Mouse (Mus musculus) forebrain, embryonic 14.5 days (tissue): ENCODE data around the gene Lingo2. TPM values are rescaled to one million over a fixed set of nuclear protein-coding genes. Genes with fewer than 3 reads are reported as not detected.
A peak's percentile ranks its signal among the peaks of the same experiment; 100 is the strongest.

Source experiments
- ATAC-seq: fragments of 200-750 bp; cut with Nextera tagmentation; 2 replicates; pipeline ENCODE4 v1.8.0; 2017; ENCODE audit warnings: mild to moderate bottlenecking, moderate library complexity
- DNase-seq: peaks from one replicate; pipeline ENCODE4 v3.0.0-alpha.2; 2015; ENCODE audit warnings: low spot score
- H3K27ac ChIP-seq: fragments of 300-500 bp; sonication (generic); 2 replicates; pipeline ENCODE4 v1.5.1; 2014; ENCODE audit warnings: low read depth, mild to moderate bottlenecking, control low read depth, low read length, moderate library complexity
- H3K27me3 ChIP-seq: fragments of 300-500 bp; sonication (generic); replicated peaks from 2 replicates; pipeline ENCODE4 v1.6.1; 2014; ENCODE audit warnings: low read length, control low read depth, mixed read lengths; ENCODE audit not compliant: control insufficient read depth, insufficient read depth
- H3K36me3 ChIP-seq: fragments of 300-500 bp; sonication (generic); 2 replicates; pipeline ENCODE4 v1.6.1; 2014; ENCODE audit warnings: low read length, control low read depth; ENCODE audit not compliant: control insufficient read depth, insufficient read depth
- H3K4me1 ChIP-seq: fragments of 300-500 bp; sonication (generic); 2 replicates; pipeline ENCODE4 v1.6.1; 2014; ENCODE audit warnings: antibody characterized with exemption, low read length, control low read depth; ENCODE audit not compliant: control insufficient read depth, insufficient read depth
- H3K4me2 ChIP-seq: fragments of 300-500 bp; sonication (generic); 2 replicates; pipeline ENCODE4 v1.6.1; 2014; ENCODE audit warnings: mild to moderate bottlenecking, control low read depth, low read length
- H3K4me3 ChIP-seq: fragments of 300-500 bp; sonication (generic); 2 replicates; pipeline ENCODE4 v1.5.1; 2014; ENCODE audit warnings: low read depth, low read length, control low read depth
- H3K9ac ChIP-seq: fragments of 300-500 bp; sonication (generic); 2 replicates; pipeline ENCODE4 v1.6.1; 2014; ENCODE audit warnings: mild to moderate bottlenecking, low read length, control low read depth, moderate library complexity
- H3K9me3 ChIP-seq: fragments of 300-500 bp; sonication (generic); replicated peaks from 2 replicates; pipeline ENCODE4 v1.6.1; 2016; ENCODE audit warnings: low read length, control low read depth, mixed read lengths; ENCODE audit not compliant: control insufficient read depth
- WGBS: fragments of 180-500 bp; shearing (Covaris S2); extraction: QIAGEN DNeasy Blood & Tissue Kit; methylation state at CpG from one replicate; pipeline ENCODE4 v1.1.7; 2014; 5-methylcytosine and 5-hydroxymethylcytosine counted together
- polyA plus RNA-seq: library from polyadenylated mRNA; unstranded; fragments of >200 nt; fragmentation: Nextera tagmentation; extraction: Ambion mirVana; gene quantifications from 2 replicates; pipeline ENCODE4 v1.2.1, GENCODE M21; 2014

Lingo2 gene
- polyA plus RNA-seq, 1 experiment from 2014 or later: 17.8 TPM

GRCm38 (mm10) chr4:36635666-36636065, 315.9 kb downstream of the Lingo2 start:
- Histone ChIP-seq H3K9ac (no peak overlapping the region), H3K36me3 (no peaks in the 10 kb centered on the region), H3K27ac (no peak overlapping the region), H3K9me3 (no peaks in the 10 kb centered on the region), H3K27me3 (no peaks in the 10 kb centered on the region), H3K4me2 (no peak overlapping the region), H3K4me1 (no peaks in the 10 kb centered on the region), H3K4me3 (no peak overlapping the region)
- DNase-seq (peak; percentile 53), ATAC-seq (no peak)
- WGBS: 75% methylated on average over 2 of the region's 2 CpGs

- DNase-seq (peak; percentile 10), ATAC-seq (peak; percentile 29; the same call in 1 of the 2 replicates)
- Histone ChIP-seq H3K4me2 (no peak overlapping the region), H3K27ac (peak overlapping the region; percentile 1; the same call in 1 of the 2 replicates), H3K9ac (no peak overlapping the region), H3K4me1 (no peaks in the 10 kb centered on the region), H3K36me3 (no peaks in the 10 kb centered on the region), H3K27me3 (no peaks in the 10 kb centered on the region), H3K4me3 (no peak overlapping the region), H3K9me3 (no peaks in the 10 kb centered on the region)
- 63% methylated on average over 5 of the region's 5 CpGs for WGBS
These were observed 374.7 kb downstream of the Lingo2 start for GRCm38 (mm10) chr4:36576801-36577200.

- WGBS: 27% methylated on average over 3 of the region's 3 CpGs
- Histone ChIP-seq H3K4me3 (no peak overlapping the region), H3K27ac (peak overlapping the region; percentile 1; the same call in 1 of the 2 replicates), H3K9ac (no peak overlapping the region), H3K9me3 (no peaks in the 10 kb centered on the region), H3K27me3 (no peaks in the 10 kb centered on the region), H3K36me3 (no peaks in the 10 kb centered on the region), H3K4me1 (no peaks in the 10 kb centered on the region), H3K4me2 (no peak overlapping the region)
- ATAC-seq (peak; percentile 77), DNase-seq (peak; percentile 77)
These were observed 375.3 kb downstream of the Lingo2 start for GRCm38 (mm10) chr4:36576256-36576655.

GRCm38 (mm10) chr4:36566544-36566943, 385.0 kb downstream of the Lingo2 start:
- no peak for DNase-seq
- no peak overlapping the region for H3K4me2 ChIP-seq
- H3K4me3 ChIP-seq: no peak overlapping the region
- H3K4me1 ChIP-seq: no peaks in the 10 kb centered on the region
- no peaks in the 10 kb centered on the region for H3K9me3 ChIP-seq
- H3K27ac ChIP-seq: no peak overlapping the region
- no peaks in the 10 kb centered on the region for H3K36me3 ChIP-seq
- 93% methylated on average over 1 of the region's 1 CpGs for WGBS
- no peak for ATAC-seq
- H3K9ac ChIP-seq: no peak overlapping the region
- H3K27me3 ChIP-seq: no peaks in the 10 kb centered on the region

- no peaks in the 10 kb centered on the region for H3K4me1 ChIP-seq
- no peaks in the 10 kb centered on the region for H3K9me3 ChIP-seq
- no peak overlapping the region for H3K27ac ChIP-seq
- H3K9ac ChIP-seq: no peak overlapping the region
- no peak overlapping the region for H3K4me3 ChIP-seq
- ATAC-seq (no peak), DNase-seq (no peak)
- 92% methylated on average over 1 of the region's 1 CpGs for WGBS
- no peaks in the 10 kb centered on the region for H3K36me3 ChIP-seq
- H3K4me2 ChIP-seq: no peak overlapping the region
- H3K27me3 ChIP-seq: no peaks in the 10 kb centered on the region
These were observed 390.6 kb downstream of the Lingo2 start for GRCm38 (mm10) chr4:36560997-36561396.

- no peaks in the 10 kb centered on the region for H3K9me3 ChIP-seq
- no peaks in the 10 kb centered on the region for H3K36me3 ChIP-seq
- no peak overlapping the region for H3K4me3 ChIP-seq
- no peak overlapping the region for H3K9ac ChIP-seq
- H3K27me3 ChIP-seq: no peaks in the 10 kb centered on the region
- H3K4me2 ChIP-seq: no peak overlapping the region
- no peak for DNase-seq
- ATAC-seq: no peak
- H3K4me1 ChIP-seq: no peaks in the 10 kb centered on the region
- 66% methylated on average over 2 of the region's 2 CpGs for WGBS
- no peak overlapping the region for H3K27ac ChIP-seq
These were observed 410.7 kb downstream of the Lingo2 start for GRCm38 (mm10) chr4:36540664-36541360.

- Histone ChIP-seq H3K36me3 (no peaks in the 10 kb centered on the region), H3K27ac (no peak overlapping the region), H3K4me1 (no peaks in the 10 kb centered on the region), H3K9me3 (no peaks in the 10 kb centered on the region), H3K4me2 (no peak overlapping the region), H3K27me3 (no peaks in the 10 kb centered on the region), H3K9ac (no peak overlapping the region), H3K4me3 (no peak overlapping the region)
- ATAC-seq: no peak
- DNase-seq: no peak
- WGBS: 88% methylated on average over 2 of the region's 2 CpGs
These were observed 417.7 kb downstream of the Lingo2 start for GRCm38 (mm10) chr4:36533895-36534294.

GRCm38 (mm10) chr4:36490255-36490654, 461.3 kb downstream of the Lingo2 start:
- Histone ChIP-seq H3K27ac (no peak overlapping the region), H3K36me3 (no peaks in the 10 kb centered on the region), H3K4me1 (no peaks in the 10 kb centered on the region), H3K9ac (no peak overlapping the region), H3K4me3 (no peak overlapping the region), H3K27me3 (no peaks in the 10 kb centered on the region), H3K9me3 (no peaks in the 10 kb centered on the region), H3K4me2 (no peak overlapping the region)
- WGBS: 76% methylated on average over 1 of the region's 1 CpGs
- no peak for ATAC-seq
- no peak for DNase-seq

- 86% methylated on average over 3 of the region's 3 CpGs for whole genome bisulfite sequencing
- DNase-seq (peak; percentile 58), ATAC-seq (peak; percentile 63; the same call in 1 of the 2 replicates)
- Histone ChIP-seq H3K4me2 (no peak overlapping the region), H3K36me3 (no peaks in the 10 kb centered on the region), H3K27ac (no peak overlapping the region), H3K4me1 (no peaks in the 10 kb centered on the region), H3K9ac (no peak overlapping the region), H3K4me3 (no peak overlapping the region), H3K27me3 (no peaks in the 10 kb centered on the region), H3K9me3 (no peaks in the 10 kb centered on the region)
These were observed 516.3 kb downstream of the Lingo2 start for GRCm38 (mm10) chr4:36435211-36435610.
